Mouse (Mus musculus) layer of hippocampus, adult 9-11 months (tissue): ENCODE measurements at regions not wholly inside any gene's neighbourhood (a gene's known extent, or its start where the extent isn't known, plus 50 kb on each side); places are given as distances from the start of the nearest gene placed in this dataset.

Experiments used
- DNase-seq: peaks from one replicate; pipeline ENCODE4 v3.0.0; 2022

DNA sequence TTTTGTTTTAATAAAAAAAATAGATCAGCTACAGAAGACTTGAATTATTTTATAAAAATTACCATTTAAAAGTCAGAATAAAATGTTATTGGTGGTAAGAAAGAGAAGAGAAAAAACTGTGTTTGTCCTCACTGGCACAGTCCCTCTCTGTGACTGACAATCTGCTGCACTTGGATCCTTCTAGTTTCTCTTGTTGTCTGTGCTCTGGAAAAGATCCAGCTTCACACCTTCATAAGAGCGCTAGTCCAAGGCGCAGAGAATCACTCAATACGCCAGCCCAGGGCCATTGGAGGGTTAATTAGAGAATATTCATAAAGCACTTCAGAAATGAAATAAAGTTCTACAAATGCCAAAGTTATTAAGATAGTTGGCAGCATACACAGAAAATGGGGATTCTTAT, 153.8 kb downstream of the Lmbrd1 start:
- no peak for DNase-seq

DNA sequence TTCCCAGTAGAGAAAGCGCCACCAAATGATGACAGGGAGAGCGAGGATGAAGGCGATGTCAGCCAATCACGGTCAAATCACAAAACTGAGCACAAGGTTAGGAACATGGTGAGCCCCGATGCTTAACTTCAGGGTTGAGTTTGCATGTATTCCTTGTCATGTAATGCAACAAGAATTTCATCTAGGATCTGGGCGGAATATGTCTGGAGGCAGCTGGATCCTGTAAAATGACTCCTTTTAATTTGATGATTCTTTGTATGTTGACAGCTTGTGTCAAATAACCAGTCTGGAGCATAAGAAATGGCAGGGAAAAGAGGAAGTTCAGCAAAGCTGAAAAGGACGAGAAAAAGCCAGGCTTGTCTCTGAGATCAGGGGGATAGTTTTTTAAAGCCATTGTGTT, 188.4 kb downstream of the Lmbrd1 start:
- no peak for DNase-seq

GRCm38 (mm10) chr1:24869772-24870171, 191.3 kb downstream of the Lmbrd1 start:
- DNase-seq = peak; percentile 10

DNA sequence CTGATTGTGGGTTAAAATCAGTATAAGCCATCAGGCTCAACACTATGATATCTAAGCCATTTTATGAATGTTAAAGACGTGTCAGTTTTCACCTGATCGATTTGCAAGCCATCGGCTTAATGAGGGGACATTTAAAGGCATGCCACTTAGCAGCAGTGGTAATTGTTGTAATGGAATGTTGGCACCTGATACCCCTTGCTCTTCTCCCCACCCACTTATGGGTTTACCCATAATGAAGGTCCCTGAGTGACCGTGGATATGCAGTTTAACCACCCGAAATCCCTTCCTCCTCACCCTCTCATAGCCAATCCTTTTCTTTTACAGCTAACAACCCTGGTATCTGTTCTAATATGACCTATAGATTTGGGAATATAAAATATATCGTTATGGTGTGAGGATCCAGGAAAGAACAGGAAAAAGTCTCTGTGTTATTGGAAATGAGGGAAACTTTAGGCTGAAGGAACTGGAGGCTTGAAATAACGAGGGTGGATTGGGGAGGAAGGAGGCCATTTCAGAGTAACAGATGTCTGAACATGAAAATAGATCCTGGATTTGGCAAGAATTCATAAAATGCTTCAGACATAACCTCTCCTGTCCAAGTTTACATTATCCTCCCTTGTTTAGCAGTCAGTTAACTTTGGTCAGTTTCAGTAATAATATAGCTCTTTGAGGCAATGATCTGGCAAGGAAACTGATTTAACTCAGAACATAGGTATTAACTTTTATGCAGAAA, 192.4 kb downstream of the Lmbrd1 start:
- DNase-seq = no peak

DNA sequence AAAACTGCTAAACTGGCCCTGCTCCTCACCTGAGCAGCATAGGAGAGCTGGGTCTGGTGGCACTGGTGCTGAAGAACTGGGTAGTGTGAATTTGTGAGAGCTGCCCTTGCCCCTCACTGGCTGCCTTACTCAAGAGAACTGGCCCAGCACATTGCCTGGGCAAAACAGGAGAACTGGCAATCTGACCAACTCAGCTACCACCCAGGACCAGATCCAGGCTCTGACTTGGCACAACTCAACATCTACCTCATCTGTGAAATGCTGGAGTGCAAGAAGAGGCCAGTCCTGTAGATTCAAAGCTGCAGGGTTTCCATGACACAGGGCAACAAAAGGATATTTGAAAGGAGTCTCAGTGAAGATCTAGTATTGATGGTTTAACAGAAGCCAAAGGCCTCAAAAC, 198.6 kb downstream of the Lmbrd1 start:
- no peak for DNase-seq

- no peak for DNase-seq
Measured at GRCm38 (mm10) chr1:24883638-24884037, 205.2 kb downstream of the Lmbrd1 start.

DNA sequence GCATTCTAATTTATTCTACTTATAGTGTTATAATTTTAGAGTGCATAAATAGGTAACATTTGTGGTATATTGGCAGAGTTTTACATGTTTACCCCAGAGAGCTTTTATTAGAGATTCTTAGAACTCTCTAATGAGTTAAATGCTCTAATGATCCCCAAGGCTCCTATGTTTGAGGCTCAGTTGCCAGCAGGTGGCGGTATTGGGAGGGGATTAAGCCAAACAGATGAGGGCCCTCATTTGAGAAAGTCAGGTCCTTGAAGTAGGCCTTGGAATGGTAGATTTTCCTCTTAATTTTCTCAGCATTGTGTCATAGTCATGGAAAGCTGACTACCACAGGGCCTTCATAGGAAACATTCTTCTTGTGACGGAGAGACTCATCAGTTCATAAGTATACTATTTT, 222.8 kb downstream of the Lmbrd1 start:
- DNase-seq = peak; percentile 49

GRCm38 (mm10) chr1:24938303-24939263, 260.2 kb downstream of the Lmbrd1 start:
- no peak for DNase-seq

DNA sequence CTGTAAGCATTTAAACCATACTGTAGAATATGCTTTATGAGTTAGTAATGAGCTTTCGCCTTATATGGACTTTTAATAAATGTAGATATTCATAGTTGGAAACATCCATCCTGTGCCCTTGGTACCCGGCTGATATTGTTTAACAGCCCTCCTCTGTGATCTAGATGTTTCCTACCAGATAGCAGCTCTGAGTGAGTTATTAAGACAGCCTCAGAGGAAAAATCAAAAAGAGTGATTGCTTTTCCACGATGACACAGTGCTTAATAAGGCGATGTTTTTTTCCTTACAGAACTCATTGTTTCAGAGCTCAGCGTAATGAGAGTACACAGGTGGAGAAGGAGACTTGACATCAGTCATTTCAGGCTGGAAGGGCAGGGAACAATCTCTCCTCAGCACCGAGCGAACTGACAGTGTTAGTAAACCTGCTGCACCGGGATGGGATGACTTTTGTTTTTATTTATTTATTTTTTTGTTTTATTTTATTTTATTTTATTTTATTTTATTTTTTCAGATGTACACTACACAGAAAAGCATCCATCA, 264.4 kb downstream of the Lmbrd1 start:
- no peak for DNase-seq

DNA sequence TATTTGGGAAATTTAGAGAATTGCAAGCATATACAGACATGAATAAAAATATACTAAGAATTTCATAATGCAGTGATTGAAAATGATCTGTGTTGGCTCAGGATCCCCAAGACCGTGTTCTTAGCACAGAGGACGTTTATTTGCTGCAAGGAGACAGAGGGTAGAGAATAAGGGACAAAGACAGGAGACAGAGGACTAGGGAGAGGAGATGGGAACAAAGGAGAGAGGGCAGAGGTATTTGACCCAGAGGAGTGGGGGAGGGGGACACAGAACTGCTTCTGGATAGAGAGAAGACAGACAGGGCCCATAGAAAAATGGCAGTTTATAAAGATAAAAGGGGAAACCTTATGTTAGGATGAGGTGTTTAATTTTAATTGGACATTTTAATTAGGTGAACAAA, 265.0 kb downstream of the Lmbrd1 start:
- DNase-seq = no peak

- DNase-seq = no peak
Measured at GRCm38 (mm10) chr1:24972681-24973080, 294.3 kb downstream of the Lmbrd1 start.

- DNase-seq = peak; percentile 4
Measured at GRCm38 (mm10) chr1:25008456-25009169, 330.2 kb downstream of the Lmbrd1 start.

GRCm38 (mm10) chr1:25012754-25013153, 334.3 kb downstream of the Lmbrd1 start:
- no peak for DNase-seq
